Mouse (Mus musculus) heart, embryonic 16.5 days (tissue): ENCODE results near the gene Rgl1. TPM values are rescaled to one million over a fixed set of nuclear protein-coding genes. Genes with fewer than 3 reads are reported as not detected.

Experiments used
- ATAC-seq: fragments of 200-750 bp; cut with Nextera tagmentation; replicated peaks from 2 replicates; pipeline ENCODE4 v1.8.0; 2017; ENCODE audit warnings: moderate number of reproducible peaks; ENCODE audit not compliant: insufficient read depth, low FRiP score; ENCODE audit errors: extremely low read depth
- H3K27ac ChIP-seq: fragments of 300-500 bp; sonication (generic); 2 replicates; pipeline ENCODE4 v1.5.1; 2014; ENCODE audit warnings: mild to moderate bottlenecking, low read length, control low read depth, moderate library complexity
- H3K27me3 ChIP-seq: fragments of 300-500 bp; sonication (generic); 2 replicates; pipeline ENCODE4 v1.6.1; 2014; ENCODE audit warnings: low read length, mixed read lengths; ENCODE audit not compliant: control insufficient read depth, insufficient read depth
- H3K36me3 ChIP-seq: fragments of 300-500 bp; sonication (generic); 2 replicates; pipeline ENCODE4 v1.6.1; 2014; ENCODE audit not compliant: control insufficient read depth, insufficient read depth
- H3K4me1 ChIP-seq: fragments of 300-500 bp; sonication (generic); 2 replicates; pipeline ENCODE4 v1.6.1; 2014; ENCODE audit warnings: low read length, mixed read lengths; ENCODE audit not compliant: control insufficient read depth, insufficient read depth
- H3K4me2 ChIP-seq: fragments of 300-500 bp; sonication (generic); 2 replicates; pipeline ENCODE4 v1.6.1; 2014; ENCODE audit warnings: low read depth, mild to moderate bottlenecking, control low read depth, low read length
- H3K4me3 ChIP-seq: fragments of 300-500 bp; sonication (generic); 2 replicates; pipeline ENCODE4 v1.5.1; 2014; ENCODE audit warnings: mild to moderate bottlenecking, control low read depth, low read length
- H3K9ac ChIP-seq: fragments of 300-500 bp; sonication (generic); 2 replicates; pipeline ENCODE4 v1.6.1; 2014; ENCODE audit warnings: low read length, control low read depth
- H3K9me3 ChIP-seq: fragments of 300-500 bp; sonication (generic); replicated peaks from 2 replicates; pipeline ENCODE4 v1.6.1; 2016; ENCODE audit warnings: low read length; ENCODE audit not compliant: control insufficient read depth
- WGBS: fragments of 180-500 bp; shearing (Covaris S2); extraction: QIAGEN DNeasy Blood & Tissue Kit; methylation state at CpG from one replicate; pipeline ENCODE4 v1.1.7; 2014; 5-methylcytosine and 5-hydroxymethylcytosine counted together
- polyA plus RNA-seq: library from polyadenylated mRNA; unstranded; fragments of >200 nt; fragmentation: Nextera tagmentation; extraction: Ambion mirVana; gene quantifications from 2 replicates; pipeline ENCODE4 v1.2.1, GENCODE M21; 2015

The Rgl1 gene
- polyA plus RNA-seq, 1 experiment from 2014 or later = 61.0 TPM

GRCm38 (mm10) chr1:152612535-152613157, 153.5 kb downstream of the Rgl1 start:
- peaks cover 77% of the 10 kb centered on the region for H3K4me1 ChIP-seq
- H3K36me3 ChIP-seq = peaks cover 19% of the 10 kb centered on the region
- no peak overlapping the region for H3K4me2 ChIP-seq
- H3K9me3 ChIP-seq = no peaks in the 10 kb centered on the region
- no peak overlapping the region for H3K9ac ChIP-seq
- 32% methylated on average over 12 of the region's 12 CpGs for WGBS
- H3K4me3 ChIP-seq = no peak overlapping the region
- peak; percentile 15; the same call in 1 of the 2 replicates for ATAC-seq
- peak overlapping the region; percentile 38 for H3K27ac ChIP-seq
- H3K27me3 ChIP-seq = no peaks in the 10 kb centered on the region

GRCm38 (mm10) chr1:152609547-152609946, 156.6 kb downstream of the Rgl1 start:
- Histone ChIP-seq H3K27me3 (no peaks in the 10 kb centered on the region), H3K36me3 (peaks cover 12% of the 10 kb centered on the region; the same call in 1 of the 2 replicates), H3K27ac (peak overlapping the region; percentile 65), H3K4me3 (no peak overlapping the region), H3K9me3 (no peaks in the 10 kb centered on the region), H3K9ac (0 out of 2 replicates have a peak overlapping the region, but pooled peaks have one; percentile 20), H3K4me2 (peak overlapping the region; percentile 9; the same call in 1 of the 2 replicates), H3K4me1 (peaks cover 62% of the 10 kb centered on the region)
- 32% methylated on average over 10 of the region's 10 CpGs for WGBS
- ATAC-seq = peak; percentile 67

GRCm38 (mm10) chr1:152609006-152609405, 157.1 kb downstream of the Rgl1 start:
- Histone ChIP-seq H3K9me3 (no peaks in the 10 kb centered on the region), H3K36me3 (peaks cover 15% of the 10 kb centered on the region; the same call in 1 of the 2 replicates), H3K4me1 (peaks cover 64% of the 10 kb centered on the region), H3K27me3 (no peaks in the 10 kb centered on the region), H3K4me2 (no peak overlapping the region), H3K4me3 (no peak overlapping the region), H3K9ac (no peak overlapping the region), H3K27ac (no peak overlapping the region)
- no peak for ATAC-seq
- WGBS = 45% methylated on average over 7 of the region's 7 CpGs

GRCm38 (mm10) chr1:152607765-152608164, 158.4 kb downstream of the Rgl1 start:
- peak overlapping the region; percentile 1; the same call in 1 of the 2 replicates for H3K4me2 ChIP-seq
- no peaks in the 10 kb centered on the region for H3K27me3 ChIP-seq
- H3K4me3 ChIP-seq = no peak overlapping the region
- ATAC-seq = no peak
- no peak overlapping the region for H3K9ac ChIP-seq
- 50% methylated on average over 14 of the region's 14 CpGs for WGBS
- H3K9me3 ChIP-seq = no peaks in the 10 kb centered on the region
- peaks cover 56% of the 10 kb centered on the region for H3K4me1 ChIP-seq
- peaks cover 14% of the 10 kb centered on the region; the same call in 1 of the 2 replicates for H3K36me3 ChIP-seq
- peak overlapping the region; percentile 0 for H3K27ac ChIP-seq

GRCm38 (mm10) chr1:152606727-152607126, 159.4 kb downstream of the Rgl1 start:
- Histone ChIP-seq H3K4me1 (peaks cover 47% of the 10 kb centered on the region), H3K4me2 (no peak overlapping the region), H3K36me3 (peaks cover 10% of the 10 kb centered on the region; the same call in 1 of the 2 replicates), H3K27me3 (no peaks in the 10 kb centered on the region), H3K9ac (no peak overlapping the region), H3K9me3 (no peaks in the 10 kb centered on the region), H3K4me3 (no peak overlapping the region), H3K27ac (0 out of 2 replicates have a peak overlapping the region, but pooled peaks have one; percentile 19)
- WGBS = 80% methylated on average over 11 of the region's 11 CpGs
- no peak for ATAC-seq

- no peak overlapping the region for H3K4me3 ChIP-seq
- ATAC-seq = no peak
- H3K27me3 ChIP-seq = no peaks in the 10 kb centered on the region
- 0 out of 2 replicates have a peak overlapping the region, but pooled peaks have one; percentile 19 for H3K27ac ChIP-seq
- H3K36me3 ChIP-seq = peaks cover 10% of the 10 kb centered on the region; the same call in 1 of the 2 replicates
- WGBS = 65% methylated on average over 5 of the region's 5 CpGs
- no peaks in the 10 kb centered on the region for H3K9me3 ChIP-seq
- H3K4me1 ChIP-seq = peaks cover 48% of the 10 kb centered on the region
- no peak overlapping the region for H3K4me2 ChIP-seq
- no peak overlapping the region for H3K9ac ChIP-seq
Observed at GRCm38 (mm10) chr1:152605895-152606625, 160.1 kb downstream of the Rgl1 start.

GRCm38 (mm10) chr1:152604147-152604546, 162.0 kb downstream of the Rgl1 start:
- peaks cover 10% of the 10 kb centered on the region; the same call in 1 of the 2 replicates for H3K36me3 ChIP-seq
- peaks cover 47% of the 10 kb centered on the region for H3K4me1 ChIP-seq
- no peak overlapping the region for H3K4me2 ChIP-seq
- H3K9me3 ChIP-seq = no peaks in the 10 kb centered on the region
- no peak for ATAC-seq
- H3K27ac ChIP-seq = no peak overlapping the region
- WGBS = 80% methylated on average over 6 of the region's 6 CpGs
- no peak overlapping the region for H3K4me3 ChIP-seq
- no peaks in the 10 kb centered on the region for H3K27me3 ChIP-seq
- H3K9ac ChIP-seq = no peak overlapping the region

GRCm38 (mm10) chr1:152603628-152604027, 162.5 kb downstream of the Rgl1 start:
- H3K9me3 ChIP-seq = no peaks in the 10 kb centered on the region
- WGBS = 72% methylated on average over 9 of the region's 9 CpGs
- H3K27ac ChIP-seq = no peak overlapping the region
- H3K36me3 ChIP-seq = peaks cover 10% of the 10 kb centered on the region; the same call in 1 of the 2 replicates
- H3K4me3 ChIP-seq = no peak overlapping the region
- no peak overlapping the region for H3K9ac ChIP-seq
- H3K4me1 ChIP-seq = peaks cover 48% of the 10 kb centered on the region
- H3K4me2 ChIP-seq = no peak overlapping the region
- no peak for ATAC-seq
- H3K27me3 ChIP-seq = no peaks in the 10 kb centered on the region

GRCm38 (mm10) chr1:152600494-152600893, 165.7 kb downstream of the Rgl1 start:
- no peak for ATAC-seq
- H3K9ac ChIP-seq = no peak overlapping the region
- H3K36me3 ChIP-seq = peaks cover 9% of the 10 kb centered on the region; the same call in 1 of the 2 replicates
- H3K4me3 ChIP-seq = no peak overlapping the region
- H3K4me1 ChIP-seq = peaks cover 44% of the 10 kb centered on the region
- no peaks in the 10 kb centered on the region for H3K9me3 ChIP-seq
- H3K4me2 ChIP-seq = no peak overlapping the region
- 63% methylated on average over 2 of the region's 2 CpGs for WGBS
- H3K27ac ChIP-seq = peak overlapping the region; percentile 71
- no peaks in the 10 kb centered on the region for H3K27me3 ChIP-seq
